Mouse (Mus musculus) heart, embryonic 12.5 days (tissue): Measurements from ENCODE around the gene Gm36864. TPM values are rescaled to one million over a fixed set of nuclear protein-coding genes. Genes with fewer than 3 reads are reported as not detected.
A peak's percentile ranks its signal among the peaks of the same experiment; 100 is the strongest.
"Not testable (repeated sequence)": the region's sequence is repeated elsewhere in the genome, so short reads cannot be mapped to it uniquely, and the experiment has no call there.

Experiments
- ATAC-seq: fragments of 200-750 bp; cut with Nextera tagmentation; 2 replicates; pipeline ENCODE4 v1.8.0; 2017; ENCODE audit warnings: moderate TSS enrichment, moderate library complexity; ENCODE audit not compliant: insufficient number of reproducible peaks, low FRiP score
- H3K27ac ChIP-seq: fragments of 300-500 bp; sonication (generic); 2 replicates; pipeline ENCODE4 v1.5.1; 2016; ENCODE audit warnings: mild to moderate bottlenecking, moderate library complexity; ENCODE audit not compliant: poor library complexity, severe bottlenecking
- H3K27me3 ChIP-seq: fragments of 300-500 bp; sonication (generic); replicated peaks from 2 replicates; pipeline ENCODE4 v1.6.1; 2016; ENCODE audit warnings: mild to moderate bottlenecking, moderate library complexity
- H3K36me3 ChIP-seq: fragments of 300-500 bp; sonication (generic); 2 replicates; pipeline ENCODE4 v1.6.1; 2016; ENCODE audit warnings: mild to moderate bottlenecking, moderate library complexity
- H3K4me1 ChIP-seq: fragments of 300-500 bp; sonication (generic); replicated peaks from 2 replicates; pipeline ENCODE4 v1.6.1; 2016; ENCODE audit warnings: mild to moderate bottlenecking
- H3K4me2 ChIP-seq: fragments of 300-500 bp; sonication (generic); 2 replicates; pipeline ENCODE4 v1.6.1; 2016; ENCODE audit warnings: mild to moderate bottlenecking, moderate library complexity
- H3K4me3 ChIP-seq: fragments of 300-500 bp; sonication (generic); 2 replicates; pipeline ENCODE4 v1.5.1; 2016; ENCODE audit warnings: mild to moderate bottlenecking
- H3K9ac ChIP-seq: fragments of 300-500 bp; sonication (generic); 2 replicates; pipeline ENCODE4 v1.6.1; 2016; ENCODE audit warnings: mild to moderate bottlenecking, moderate library complexity
- H3K9me3 ChIP-seq: fragments of 300-500 bp; sonication (generic); replicated peaks from 2 replicates; pipeline ENCODE4 v1.6.1; 2016; ENCODE audit warnings: mild to moderate bottlenecking, moderate library complexity
- WGBS: fragments of 180-500 bp; shearing (Covaris S2); methylation state at CpG from one replicate; pipeline ENCODE4 v1.1.7; 2016; 5-methylcytosine and 5-hydroxymethylcytosine counted together
- polyA plus RNA-seq: library from polyadenylated mRNA; unstranded; fragments of >200 nt; fragmentation: Nextera tagmentation; extraction: Ambion mirVana; gene quantifications from 2 replicates; pipeline ENCODE4 v1.2.1, GENCODE M21; 2016

The Gm36864 gene
- polyA plus RNA-seq = not detected in 2 replicates

DNA sequence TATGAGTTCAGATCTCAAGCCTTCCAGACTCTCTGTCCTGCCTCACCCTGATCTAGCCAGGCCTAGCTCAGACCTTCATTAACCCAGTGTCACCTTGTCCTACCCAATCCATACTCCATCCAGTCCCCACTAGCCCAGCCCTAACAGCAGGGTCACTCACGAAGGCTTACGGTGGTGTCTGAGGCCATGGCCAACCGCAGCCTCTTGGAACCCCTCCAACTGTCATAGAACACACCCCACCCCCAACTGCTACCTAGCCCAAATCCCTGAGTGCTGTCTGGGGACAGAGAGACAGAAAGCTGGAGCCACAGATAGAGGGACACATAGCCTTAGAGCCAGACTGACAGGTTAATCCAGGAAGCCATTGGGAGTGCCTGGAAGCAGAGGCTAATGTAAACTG, at the start of gene Gm36864:
Gene Gm36864 (plus strand): TSS at position 269 of the 400 bp plus-strand sequence.
- no peaks in the 10 kb centered on the region; the same call in 1 of the 2 replicates for H3K9me3 ChIP-seq
- WGBS = 73% methylated on average over 3 of the region's 3 CpGs
- H3K4me1 ChIP-seq = no peaks in the 10 kb centered on the region
- H3K4me3 ChIP-seq = no peak within 1 kb of the TSS
- no peak within 1 kb of the TSS for H3K27ac ChIP-seq
- peaks cover 4% of the 10 kb centered on the region; the same call in 1 of the 2 replicates for H3K27me3 ChIP-seq
- no peak within 1 kb of the TSS for H3K4me2 ChIP-seq
- H3K36me3 ChIP-seq = no peaks in the 10 kb centered on the region
- no peak within 1 kb of the TSS for H3K9ac ChIP-seq
- ATAC-seq = no peak

DNA sequence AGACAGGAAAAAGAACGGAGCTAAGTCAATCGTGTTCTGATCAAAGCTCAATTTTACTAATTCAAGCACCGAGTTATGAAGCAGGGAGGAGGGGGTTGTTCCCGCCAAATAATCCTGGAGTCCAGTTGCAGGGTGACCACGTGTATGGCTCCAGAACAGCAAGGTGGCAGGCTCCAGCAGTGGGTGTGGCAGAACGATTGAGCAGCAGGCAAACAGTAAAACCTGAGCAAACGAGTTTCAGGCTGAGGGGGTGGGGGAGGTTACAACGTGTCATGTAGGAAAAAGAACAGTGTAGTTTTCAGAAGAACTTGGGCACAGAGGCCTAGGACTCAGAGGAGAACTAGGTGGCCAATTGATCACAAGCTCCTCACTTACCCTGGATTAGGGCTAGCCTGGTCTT, 49.5 kb upstream of the Gm36864 start:
- not testable (repeated sequence) for H3K4me1 ChIP-seq, H3K4me3 ChIP-seq, H3K9ac ChIP-seq, ATAC-seq, H3K27ac ChIP-seq, H3K36me3 ChIP-seq, H3K27me3 ChIP-seq, H3K9me3 ChIP-seq, H3K4me2 ChIP-seq
- WGBS = 69% methylated on average over 8 of the region's 8 CpGs

DNA sequence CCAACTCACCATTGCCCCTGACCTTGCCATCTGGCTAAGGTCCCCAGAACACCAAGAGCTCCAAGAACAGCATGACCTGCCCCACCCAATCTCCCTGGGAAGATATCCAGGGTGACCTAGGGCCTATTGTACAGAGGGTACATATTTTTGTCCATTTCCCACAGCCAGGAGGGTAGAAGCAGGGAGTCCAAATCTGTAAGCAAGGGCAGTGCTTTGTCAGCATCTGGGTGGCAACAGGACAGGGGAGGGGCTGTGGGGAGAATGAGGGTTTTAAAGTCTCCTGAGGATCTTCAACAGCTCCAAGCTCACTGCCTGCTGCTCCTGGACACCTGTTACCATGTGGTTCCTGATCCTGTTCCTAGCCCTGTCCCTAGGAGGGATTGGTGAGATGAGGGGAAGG, 48.0 kb upstream of the Gm36864 start, which contains the start of gene Klk1b24:
Gene Klk1b24 (plus strand): TSS at position 301 of the 400 bp plus-strand sequence.
- ATAC-seq, H3K4me2 ChIP-seq, H3K27ac ChIP-seq, H3K27me3 ChIP-seq, H3K4me3 ChIP-seq, H3K9me3 ChIP-seq, H3K4me1 ChIP-seq, H3K36me3 ChIP-seq, H3K9ac ChIP-seq: not testable (repeated sequence)

DNA sequence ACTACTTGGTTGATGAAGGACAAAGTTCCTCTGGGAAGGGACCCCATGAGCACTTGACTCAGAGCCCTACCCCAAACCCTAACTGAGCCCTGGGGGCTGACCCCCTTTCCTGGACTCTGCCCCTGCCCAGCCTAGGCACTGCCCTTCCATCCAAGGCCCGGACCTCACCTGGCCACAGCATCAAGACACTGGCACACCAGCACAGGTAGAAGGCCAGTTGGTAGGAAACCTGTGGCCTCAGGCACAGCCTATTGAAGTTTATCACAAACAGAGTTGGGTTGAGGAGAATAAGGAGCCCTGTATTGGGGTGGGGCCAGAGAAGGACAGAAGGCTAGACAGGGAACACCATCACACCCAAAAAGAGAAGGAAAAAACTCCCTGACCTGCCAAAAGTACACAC, 42.5 kb upstream of the Gm36864 start:
- WGBS = 94% methylated on average over 1 of the region's 1 CpGs
- not testable (repeated sequence) for H3K9ac ChIP-seq, H3K4me2 ChIP-seq, H3K9me3 ChIP-seq, H3K36me3 ChIP-seq, H3K27ac ChIP-seq, ATAC-seq, H3K4me1 ChIP-seq, H3K4me3 ChIP-seq, H3K27me3 ChIP-seq

DNA sequence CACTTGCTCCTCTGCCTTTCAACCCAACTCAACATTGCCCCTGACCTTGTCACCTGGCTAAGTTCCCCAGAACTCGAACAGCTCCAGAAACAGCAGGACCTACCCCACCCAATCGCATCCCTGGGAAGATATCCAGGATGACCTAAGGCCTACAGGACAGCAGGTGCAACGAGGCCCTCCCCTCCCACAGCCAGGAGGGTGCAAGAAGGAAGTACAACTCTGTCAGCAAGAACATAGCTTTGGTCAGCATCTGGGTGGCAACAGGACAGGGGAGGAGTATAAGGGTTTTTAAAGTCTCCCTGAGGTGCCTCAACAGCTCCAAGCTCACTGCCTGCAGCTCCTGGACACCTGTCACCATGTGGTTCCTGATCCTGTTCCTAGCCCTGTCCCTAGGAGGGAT, 38.1 kb upstream of the Gm36864 start, which contains the start of gene Klk1b3:
Gene Klk1b3 (plus strand): TSS at position 301 of the 400 bp plus-strand sequence.
- no peak within 1 kb of the TSS for H3K27ac ChIP-seq
- no peak within 1 kb of the TSS for H3K4me2 ChIP-seq
- no peaks in the 10 kb centered on the region for H3K36me3 ChIP-seq
- H3K9ac ChIP-seq = no peak within 1 kb of the TSS
- H3K27me3 ChIP-seq = no peaks in the 10 kb centered on the region
- WGBS = 54% methylated on average over 3 of the region's 3 CpGs
- H3K4me1 ChIP-seq = no peaks in the 10 kb centered on the region
- H3K4me3 ChIP-seq = no peak within 1 kb of the TSS
- ATAC-seq = no peak
- H3K9me3 ChIP-seq = no peaks in the 10 kb centered on the region

DNA sequence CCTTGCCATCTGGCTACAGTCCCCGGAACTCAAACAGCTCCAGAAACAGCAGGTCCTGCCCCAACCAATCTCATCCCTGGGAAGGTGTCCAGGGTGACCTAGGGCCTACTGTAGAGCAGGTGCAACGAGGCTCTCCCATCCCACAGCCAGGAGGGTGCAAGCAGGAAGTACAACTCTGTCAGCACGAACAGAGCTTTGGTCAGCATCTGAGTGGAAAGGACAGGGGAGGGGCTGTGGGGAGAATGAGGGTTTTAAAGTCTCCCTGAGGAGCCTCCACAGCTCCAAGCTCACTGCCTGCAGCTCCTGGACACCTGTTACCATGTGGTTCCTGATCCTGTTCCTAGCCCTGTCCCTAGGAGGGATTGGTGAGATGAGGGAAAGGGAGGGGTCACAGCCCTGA, 28.8 kb upstream of the Gm36864 start, which contains the start of gene Klk1b4:
Gene Klk1b4 (plus strand): TSS at position 301 of the 400 bp plus-strand sequence.
- not testable (repeated sequence) for H3K4me1 ChIP-seq, H3K27ac ChIP-seq, H3K4me3 ChIP-seq, H3K36me3 ChIP-seq, H3K9me3 ChIP-seq, H3K9ac ChIP-seq, H3K4me2 ChIP-seq, ATAC-seq
- WGBS = 38% methylated on average over 3 of the region's 3 CpGs
- peaks cover 12% of the 10 kb centered on the region; the same call in 1 of the 2 replicates for H3K27me3 ChIP-seq

DNA sequence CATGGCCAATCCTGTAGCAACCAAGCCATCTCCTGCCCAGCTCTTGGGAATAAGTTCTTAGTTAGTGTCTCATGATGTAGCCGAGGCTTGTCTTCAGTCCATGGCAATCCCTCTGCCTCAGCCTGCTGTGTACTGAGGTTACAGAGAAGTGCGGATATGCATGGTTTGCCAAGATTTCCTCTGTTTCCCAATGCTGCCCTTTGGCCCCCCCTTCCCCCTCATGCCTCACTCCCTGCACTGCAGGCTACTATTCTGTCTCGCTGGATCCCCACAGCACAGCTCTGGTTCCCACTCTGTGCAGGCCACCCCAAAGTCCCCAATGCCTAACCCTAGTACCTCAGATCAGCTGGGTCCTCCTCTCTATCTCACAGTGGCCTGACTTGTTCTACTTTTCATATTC, 27.7 kb upstream of the Gm36864 start:
- H3K4me2 ChIP-seq = no peak overlapping the region
- H3K36me3 ChIP-seq = no peaks in the 10 kb centered on the region
- H3K9me3 ChIP-seq = no peaks in the 10 kb centered on the region
- no peak overlapping the region for H3K4me3 ChIP-seq
- ATAC-seq = no peak
- H3K9ac ChIP-seq = no peak overlapping the region
- WGBS = 68% methylated on average over 3 of the region's 3 CpGs
- H3K27ac ChIP-seq = no peak overlapping the region
- H3K27me3 ChIP-seq = peaks cover 12% of the 10 kb centered on the region; the same call in 1 of the 2 replicates
- no peaks in the 10 kb centered on the region for H3K4me1 ChIP-seq

DNA sequence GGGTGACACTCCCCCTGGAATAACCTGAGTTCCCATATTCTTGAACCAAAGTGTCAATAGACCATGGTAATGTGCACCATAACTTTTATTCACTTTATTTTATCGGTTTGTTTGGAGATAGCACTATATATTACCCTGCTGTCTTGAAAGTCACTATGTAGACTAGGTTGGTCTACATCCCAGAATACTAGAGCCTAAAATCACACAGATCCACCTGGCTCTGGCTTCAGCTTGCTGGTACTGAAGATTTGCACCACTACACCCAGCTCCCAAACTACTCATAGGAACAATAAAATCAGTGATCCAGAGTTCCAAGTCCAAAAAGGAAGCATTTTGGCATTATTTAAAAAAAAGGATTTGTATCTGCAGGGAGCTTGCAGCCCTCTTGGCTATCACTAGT, 20.3 kb upstream of the Gm36864 start, which contains the start of gene Klk1b5:
Gene Klk1b5 (plus strand): TSS at position 301 of the 400 bp plus-strand sequence.
- Histone ChIP-seq H3K4me2 (no peak within 1 kb of the TSS), H3K9ac (no peak within 1 kb of the TSS), H3K4me1 (no peaks in the 10 kb centered on the region), H3K9me3 (no peaks in the 10 kb centered on the region), H3K27ac (no peak within 1 kb of the TSS), H3K27me3 (peaks cover 7% of the 10 kb centered on the region; the same call in 1 of the 2 replicates), H3K36me3 (no peaks in the 10 kb centered on the region), H3K4me3 (no peak within 1 kb of the TSS)
- 62% methylated on average over 1 of the region's 1 CpGs for WGBS
- ATAC-seq = no peak

DNA sequence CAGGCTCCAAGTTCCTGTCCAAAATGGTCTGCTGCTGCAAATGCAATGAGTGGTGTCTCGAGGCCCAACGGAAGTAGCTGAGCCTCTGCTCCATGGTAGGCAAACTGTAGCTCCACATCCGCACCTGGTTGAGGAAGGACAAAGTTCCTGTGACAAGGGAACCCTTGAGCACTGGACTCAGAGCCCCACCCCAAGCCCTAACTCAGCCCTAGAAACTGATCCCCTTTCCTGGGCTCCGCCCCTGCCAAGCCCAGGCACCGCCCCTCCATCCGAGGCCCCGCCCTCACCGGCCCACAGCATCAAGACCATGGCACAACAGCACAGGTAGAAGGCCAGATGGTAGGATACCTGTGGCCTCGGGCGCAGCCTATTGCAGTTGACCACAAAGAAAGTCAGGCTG, 14.4 kb upstream of the Gm36864 start:
- not testable (repeated sequence) for H3K9ac ChIP-seq, H3K36me3 ChIP-seq, H3K27me3 ChIP-seq, H3K4me3 ChIP-seq, H3K27ac ChIP-seq, H3K4me2 ChIP-seq, H3K9me3 ChIP-seq, H3K4me1 ChIP-seq
- 57% methylated on average over 8 of the region's 10 CpGs for WGBS
- ATAC-seq = peak; percentile 39; the same call in 1 of the 2 replicates

DNA sequence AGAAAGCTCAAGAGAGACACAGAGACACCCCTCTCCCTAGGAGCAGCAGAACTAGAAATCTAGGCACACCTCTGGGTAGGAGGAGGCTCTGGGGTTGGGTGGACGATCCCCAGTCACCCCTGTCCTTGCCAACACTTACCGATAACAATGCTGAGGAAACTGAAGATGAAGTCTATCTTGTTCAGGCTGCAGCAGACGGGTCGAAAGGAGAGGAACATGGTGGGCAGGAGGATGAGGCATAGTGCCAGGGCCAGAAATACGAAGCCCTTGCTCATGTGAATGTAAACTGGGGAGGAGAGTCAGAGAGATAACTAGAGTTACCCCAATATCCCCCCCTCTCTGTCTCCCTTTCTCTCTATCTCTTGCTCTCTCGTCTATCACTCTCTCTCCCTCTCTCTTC, 13.6 kb upstream of the Gm36864 start:
- H3K27ac ChIP-seq, H3K4me3 ChIP-seq, H3K9ac ChIP-seq, H3K4me2 ChIP-seq, ATAC-seq, H3K4me1 ChIP-seq, H3K9me3 ChIP-seq, H3K36me3 ChIP-seq, H3K27me3 ChIP-seq: not testable (repeated sequence)
- WGBS = 54% methylated on average over 6 of the region's 6 CpGs

DNA sequence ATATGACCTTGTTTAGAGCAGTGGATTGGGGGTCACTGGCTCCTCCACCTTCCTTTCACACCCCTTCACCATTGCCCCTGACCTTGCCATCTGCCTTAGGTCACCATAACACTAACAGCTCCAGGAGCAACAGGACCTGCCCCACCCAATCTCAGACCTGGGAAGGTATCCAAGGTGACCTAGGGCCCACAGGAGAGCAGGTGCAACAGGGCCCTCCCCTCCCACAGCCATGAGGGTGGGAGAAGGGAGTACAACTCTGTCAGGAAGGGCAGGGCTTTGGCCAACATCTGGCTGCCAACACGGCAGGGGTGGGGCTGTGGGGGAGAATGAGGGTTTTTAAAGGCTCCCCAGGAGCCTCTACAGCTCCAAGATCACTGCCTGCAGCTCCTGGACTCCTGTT, 10.9 kb upstream of the Gm36864 start, which contains the start of gene Klk1:
Gene Klk1 (plus strand): TSS at position 285 of the 400 bp plus-strand sequence.
- no peak within 1 kb of the TSS for H3K9ac ChIP-seq
- H3K4me1 ChIP-seq = no peaks in the 10 kb centered on the region
- no peaks in the 10 kb centered on the region for H3K27me3 ChIP-seq
- H3K4me2 ChIP-seq = no peak within 1 kb of the TSS
- no peak within 1 kb of the TSS for H3K4me3 ChIP-seq
- ATAC-seq = no peak
- H3K9me3 ChIP-seq = no peaks in the 10 kb centered on the region
- H3K27ac ChIP-seq = no peak within 1 kb of the TSS
- WGBS = 43% methylated on average over 1 of the region's 1 CpGs
- no peaks in the 10 kb centered on the region for H3K36me3 ChIP-seq

DNA sequence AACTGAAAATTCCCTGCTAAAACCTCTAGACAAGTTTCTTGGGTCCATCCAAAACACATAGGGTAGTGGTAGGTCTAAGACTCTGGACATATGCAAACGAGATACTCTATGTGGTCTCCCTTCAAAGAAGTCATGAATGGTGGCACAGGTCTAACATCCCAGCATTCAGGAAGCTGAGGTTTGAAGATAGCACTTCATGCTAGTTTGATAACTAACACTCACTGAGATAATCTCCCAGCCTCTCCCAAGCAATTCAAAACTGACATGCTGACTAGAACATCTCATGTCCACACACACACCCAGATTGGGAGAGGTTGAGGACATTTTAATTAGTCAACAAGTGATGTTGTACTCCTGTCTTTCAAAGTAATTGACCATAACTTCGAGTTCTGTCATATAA, 3.9 kb downstream of the Gm36864 start:
- Histone ChIP-seq H3K9ac (no peak overlapping the region), H3K27ac (no peak overlapping the region), H3K36me3 (no peaks in the 10 kb centered on the region), H3K4me3 (no peak overlapping the region), H3K9me3 (peaks cover 3% of the 10 kb centered on the region; the same call in 1 of the 2 replicates), H3K4me2 (no peak overlapping the region), H3K4me1 (no peaks in the 10 kb centered on the region), H3K27me3 (no peaks in the 10 kb centered on the region)
- 59% methylated on average over 2 of the region's 2 CpGs for WGBS
- no peak for ATAC-seq
